Mouse (Mus musculus) lung, adult 2 months (tissue): ENCODE data around the gene Esrrb. TPM values are rescaled to one million over a fixed set of nuclear protein-coding genes. Genes with fewer than 3 reads are reported as not detected.

Experiments used
- DNase-seq: peaks from one replicate; pipeline ENCODE4 v3.0.0; 2022
- H3K4me1 ChIP-seq: fragments of 200-500 bp; 2 replicates; pipeline ENCODE4 v1.6.1; 2011; ENCODE audit warnings: low read length; ENCODE audit not compliant: control insufficient read depth, insufficient read depth
- H3K4me3 ChIP-seq: fragments of 200-500 bp; replicated peaks from 2 replicates; pipeline ENCODE3; 2011; ENCODE audit warnings: low read depth, mild to moderate bottlenecking, control low read depth, low read length; ENCODE audit errors: extremely low read depth
- CTCF ChIP-seq: fragments of 200-500 bp; IDR thresholded peaks from 2 replicates; pipeline ENCODE4 v1.5.1; 2011; ENCODE audit warnings: mild to moderate bottlenecking, low read length, control low read depth; ENCODE audit not compliant: insufficient read depth
- POLR2A ChIP-seq: fragments of 200-500 bp; IDR thresholded peaks from 2 replicates; pipeline ENCODE4 v1.6.1; 2011; ENCODE audit warnings: low read depth, mild to moderate bottlenecking, control low read depth, low read length, borderline replicate concordance; ENCODE audit errors: extremely low read depth
- WGBS: fragments of 180-500 bp; shearing (Covaris S2); methylation state at CpG from one replicate; pipeline ENCODE4 v1.1.7; 2018; 5-methylcytosine and 5-hydroxymethylcytosine counted together
- polyA plus RNA-seq: library from polyadenylated mRNA; depleted of rRNA; stranded (reverse); fragments of >200 nt; gene quantifications from 2 replicates; pipeline ENCODE4 v1.2.3, GENCODE M21; 2012

The Esrrb gene
- polyA plus RNA-seq, 1 experiment: 0.44 TPM

DNA sequence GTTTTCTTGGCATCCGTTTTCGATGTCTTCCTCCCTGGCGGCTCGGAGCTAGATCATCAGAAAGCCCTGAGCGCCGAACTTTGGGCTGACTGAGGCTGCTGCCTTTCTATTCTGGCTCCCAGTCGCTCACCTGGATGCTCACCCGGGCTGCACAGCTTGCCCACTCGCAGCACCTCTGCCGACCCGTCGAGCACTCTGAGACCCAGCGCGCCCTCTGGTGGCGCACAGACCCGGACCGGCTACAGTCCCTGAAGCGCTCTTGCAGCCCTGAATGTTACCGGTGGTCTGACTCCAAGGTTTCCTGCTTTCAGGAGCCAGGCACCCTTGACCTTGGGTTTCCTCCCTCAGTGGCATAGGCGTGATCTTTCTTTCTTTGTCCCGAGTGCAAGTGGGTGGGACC, 41.8 kb downstream of the Esrrb start:
- 3% methylated on average over 21 of the region's 21 CpGs for WGBS
- peak; percentile 68 for DNase-seq
- no peak overlapping the region for H3K4me3 ChIP-seq
- TF ChIP-seq CTCF: peak; percentile 73
- TF ChIP-seq POLR2A: no peak
- H3K4me1 ChIP-seq: no peaks in the 10 kb centered on the region

DNA sequence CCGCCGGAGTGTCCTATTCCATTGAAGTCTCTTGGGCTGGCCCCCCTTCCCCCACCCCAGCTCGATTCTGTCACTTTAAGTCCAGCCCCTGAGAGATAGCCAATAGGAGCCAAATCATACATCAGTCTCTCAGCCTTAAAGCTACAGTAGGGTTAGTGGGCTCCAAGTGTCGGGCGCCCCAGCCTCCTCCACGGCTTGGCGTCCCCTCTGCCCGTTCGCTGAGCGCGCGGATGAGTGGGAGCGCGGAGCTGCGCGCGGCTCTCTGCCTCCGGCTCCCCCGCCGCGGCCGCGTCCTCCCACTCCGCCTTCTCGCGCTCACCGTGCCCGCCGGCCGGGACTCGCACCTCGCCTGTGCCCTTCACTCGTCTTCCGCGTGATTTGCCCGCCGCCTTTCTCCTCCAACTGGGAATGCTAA, 60.6 kb downstream of the Esrrb start:
- Histone ChIP-seq H3K4me3 (peak overlapping the region; percentile 21), H3K4me1 (peaks cover 2% of the 10 kb centered on the region; the same call in 1 of the 2 replicates)
- DNase-seq: no peak
- TF ChIP-seq CTCF: no peak
- TF ChIP-seq POLR2A: no peak
- 2% methylated on average over 37 of the region's 37 CpGs for WGBS

DNA sequence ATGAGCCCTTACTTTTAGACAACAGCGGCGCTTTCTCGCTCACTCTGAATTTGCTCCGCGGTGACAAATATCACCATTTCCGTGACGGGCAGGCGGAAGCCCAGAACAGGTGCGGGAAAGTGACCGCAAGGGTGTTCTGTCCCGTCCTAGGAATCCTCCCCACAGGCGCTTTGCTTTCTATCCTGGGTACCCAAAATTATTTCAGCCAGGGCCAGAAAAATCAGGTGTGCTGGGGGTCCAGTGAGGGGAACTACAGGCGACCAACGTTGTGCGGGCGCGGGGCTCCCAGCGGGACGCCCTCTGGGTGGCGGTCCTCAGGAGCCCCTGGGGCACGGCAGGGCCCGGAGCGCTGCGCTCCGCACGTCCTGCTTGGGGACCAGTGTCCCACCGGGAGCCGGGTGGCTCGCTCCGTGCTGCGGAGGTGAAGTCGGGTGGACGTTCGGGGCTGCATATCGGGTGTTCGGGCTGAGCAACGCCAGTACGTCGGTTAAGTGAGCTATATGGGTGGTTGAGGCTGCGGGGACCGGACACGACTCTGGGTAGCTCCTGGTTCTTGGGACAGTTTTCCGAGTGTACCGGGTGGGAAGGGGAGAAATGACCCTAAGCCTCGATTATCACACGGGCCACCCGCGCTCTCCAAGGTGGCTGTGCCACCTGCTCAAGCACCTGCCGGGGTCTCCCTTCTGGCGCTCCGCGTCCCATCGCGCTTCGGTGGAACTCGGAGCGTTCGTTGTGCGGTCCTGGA, 61.4 kb downstream of the Esrrb start:
- Histone ChIP-seq H3K4me3 (no peak overlapping the region), H3K4me1 (peaks cover 2% of the 10 kb centered on the region; the same call in 1 of the 2 replicates)
- no peak for DNase-seq
- no peak for TF ChIP-seq POLR2A
- no peak for TF ChIP-seq CTCF
- 3% methylated on average over 59 of the region's 59 CpGs for WGBS

GRCm38 (mm10) chr12:86423102-86423501, 62.2 kb downstream of the Esrrb start:
- no peak for DNase-seq
- no peak for TF ChIP-seq CTCF
- no peak for TF ChIP-seq POLR2A
- no peak overlapping the region for H3K4me3 ChIP-seq
- peaks cover 2% of the 10 kb centered on the region; the same call in 1 of the 2 replicates for H3K4me1 ChIP-seq
- 8% methylated on average over 13 of the region's 13 CpGs for WGBS

DNA sequence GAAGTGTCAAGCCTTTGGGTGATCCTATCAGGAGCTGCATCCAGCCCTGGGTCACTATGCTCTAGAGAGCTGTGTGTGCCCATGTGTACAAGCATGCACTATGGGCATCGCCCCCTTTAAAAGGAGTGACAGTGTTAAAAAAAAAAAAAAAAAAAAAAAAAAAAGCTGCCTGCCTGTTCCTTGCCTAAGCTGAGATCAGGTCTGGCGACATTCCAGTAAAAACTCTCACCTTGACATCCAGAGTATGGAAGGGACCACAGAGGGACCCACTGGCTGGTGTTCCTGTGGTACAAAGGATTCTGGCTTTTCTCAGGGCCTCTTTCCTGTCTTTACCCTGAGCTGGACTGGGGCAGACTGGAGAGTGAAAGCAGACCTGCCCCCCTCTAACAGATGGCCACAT, 66.7 kb downstream of the Esrrb start:
- no peak for DNase-seq
- 48% methylated on average over 2 of the region's 2 CpGs for WGBS
- H3K4me3 ChIP-seq: no peak overlapping the region
- H3K4me1 ChIP-seq: no peaks in the 10 kb centered on the region
- TF ChIP-seq POLR2A (no peak), CTCF (no peak)

DNA sequence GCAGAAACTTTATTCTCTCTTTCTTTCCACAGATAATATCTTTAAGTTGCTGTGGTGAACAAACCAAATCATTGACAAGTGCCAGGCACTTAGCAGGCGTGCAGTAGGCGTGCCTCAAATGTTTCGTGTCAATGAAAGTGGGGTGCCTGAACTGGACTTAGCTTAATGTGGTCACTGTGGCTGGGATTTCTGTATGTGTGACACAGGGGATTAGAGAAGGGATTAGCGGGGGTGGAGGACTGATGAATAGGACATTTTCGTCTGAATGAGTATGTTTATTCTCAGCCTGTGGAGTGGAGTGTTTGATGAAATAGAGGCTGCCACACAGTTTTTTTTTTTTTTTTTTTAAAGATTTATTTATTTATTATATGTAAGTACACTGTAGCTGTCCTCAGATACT, 70.8 kb downstream of the Esrrb start:
- TF ChIP-seq CTCF (no peak), POLR2A (no peak)
- no peaks in the 10 kb centered on the region for H3K4me1 ChIP-seq
- DNase-seq: no peak
- no peak overlapping the region for H3K4me3 ChIP-seq
- WGBS: 66% methylated on average over 5 of the region's 5 CpGs

- 0 out of 2 replicates have a peak, but pooled peaks have one; percentile 15 for TF ChIP-seq CTCF
- no peak for TF ChIP-seq POLR2A
- Histone ChIP-seq H3K4me1 (no peaks in the 10 kb centered on the region), H3K4me3 (no peak overlapping the region)
- DNase-seq: peak; percentile 25
- 3% methylated on average over 13 of the region's 13 CpGs for WGBS
Observed at GRCm38 (mm10) chr12:86433371-86433821, 72.5 kb downstream of the Esrrb start.

- WGBS: 82% methylated on average over 13 of the region's 13 CpGs
- DNase-seq: no peak
- TF ChIP-seq POLR2A (no peak), CTCF (no peak)
- no peaks in the 10 kb centered on the region for H3K4me1 ChIP-seq
- H3K4me3 ChIP-seq: no peak overlapping the region
Observed at GRCm38 (mm10) chr12:86435651-86436050, 74.7 kb downstream of the Esrrb start.

DNA sequence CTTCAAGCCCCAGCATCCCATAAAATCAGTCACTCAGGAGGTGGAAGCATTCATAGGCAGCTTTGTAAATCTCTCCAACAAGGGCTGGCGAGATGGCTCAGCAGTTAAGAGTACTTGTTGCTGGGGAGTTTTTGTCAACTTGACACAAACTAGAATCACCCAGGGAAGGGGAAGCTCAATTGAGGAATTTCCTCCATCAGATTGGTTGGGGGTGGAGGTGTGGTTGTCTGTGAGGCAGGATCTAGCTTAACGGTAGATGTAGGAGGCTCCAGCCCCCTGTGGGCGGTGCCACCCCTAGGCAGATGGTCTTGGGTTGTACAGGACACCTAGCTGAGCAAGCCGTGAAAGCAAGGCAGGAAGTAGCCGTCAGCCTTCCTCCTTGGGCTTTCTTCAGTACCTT, 89.9 kb downstream of the Esrrb start:
- TF ChIP-seq POLR2A: no peak
- no peak for TF ChIP-seq CTCF
- no peak for DNase-seq
- no peak overlapping the region for H3K4me3 ChIP-seq
- no peaks in the 10 kb centered on the region for H3K4me1 ChIP-seq
- 61% methylated on average over 5 of the region's 5 CpGs for WGBS

DNA sequence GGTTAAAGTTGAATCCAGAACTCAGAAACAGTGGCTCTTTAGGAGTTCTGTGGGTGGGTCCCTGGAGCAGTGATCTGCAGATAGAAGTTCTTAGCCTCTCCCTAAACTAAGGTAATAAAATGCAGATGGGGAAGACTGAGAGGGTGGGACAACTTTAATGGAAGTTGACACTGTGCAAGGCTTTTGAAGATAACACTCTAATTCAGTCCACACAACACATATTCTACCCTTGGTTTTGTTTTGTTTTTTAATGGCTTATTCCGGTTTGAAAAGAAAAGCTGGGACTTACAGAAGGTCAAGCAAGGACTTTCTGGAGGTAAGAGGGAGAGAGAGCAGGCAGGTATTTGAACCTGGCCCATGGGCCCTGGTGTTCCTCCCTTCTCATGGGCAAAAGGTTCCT, 94.1 kb downstream of the Esrrb start:
- no peak for TF ChIP-seq CTCF
- no peak for TF ChIP-seq POLR2A
- 71% methylated on average over 1 of the region's 1 CpGs for WGBS
- Histone ChIP-seq H3K4me3 (no peak overlapping the region), H3K4me1 (no peaks in the 10 kb centered on the region)
- DNase-seq: no peak
